Mouse (Mus musculus): ENCODE results near the gene Ethe1. TPM values are rescaled to one million over a fixed set of nuclear protein-coding genes. Genes with fewer than 3 reads are reported as not detected.
"Not testable (repeated sequence)": the region's sequence is repeated elsewhere in the genome, so short reads cannot be mapped to it uniquely, and the experiment has no call there.

The Ethe1 gene
- polyA plus RNA-seq, 1 experiment from 2014 or later, result 25.6 TPM

DNA sequence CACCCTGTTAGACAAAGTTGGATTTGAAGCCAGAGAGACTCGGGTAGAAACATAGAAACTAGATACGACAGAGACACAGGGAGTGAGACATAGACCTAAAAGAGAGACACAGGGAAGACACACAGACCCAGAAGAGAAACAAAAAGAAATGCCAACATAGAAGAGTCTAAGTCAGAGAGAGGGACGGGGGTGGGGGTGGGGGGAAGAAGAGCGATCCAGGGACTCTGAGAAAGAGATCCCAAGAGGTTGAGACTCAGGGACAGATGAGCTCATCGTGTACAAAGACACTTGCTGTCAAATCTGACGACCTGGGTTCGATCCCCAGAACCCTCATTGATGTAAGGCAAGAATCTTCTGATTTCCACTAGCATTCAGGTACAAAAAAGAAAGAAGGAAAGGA lies 24.4 kb downstream of the Ethe1 start:
- no peak for ATAC-seq (ENCODE audit: low read depth)
- no peak overlapping the region; the same call in 1 of the 2 replicates for H3K9ac ChIP-seq (ENCODE audit: low read depth, low read length)
- peaks cover 43% of the 10 kb centered on the region for H3K27me3 ChIP-seq (replicated peaks; ENCODE audit: control insufficient read depth, insufficient read depth, low read length)

DNA sequence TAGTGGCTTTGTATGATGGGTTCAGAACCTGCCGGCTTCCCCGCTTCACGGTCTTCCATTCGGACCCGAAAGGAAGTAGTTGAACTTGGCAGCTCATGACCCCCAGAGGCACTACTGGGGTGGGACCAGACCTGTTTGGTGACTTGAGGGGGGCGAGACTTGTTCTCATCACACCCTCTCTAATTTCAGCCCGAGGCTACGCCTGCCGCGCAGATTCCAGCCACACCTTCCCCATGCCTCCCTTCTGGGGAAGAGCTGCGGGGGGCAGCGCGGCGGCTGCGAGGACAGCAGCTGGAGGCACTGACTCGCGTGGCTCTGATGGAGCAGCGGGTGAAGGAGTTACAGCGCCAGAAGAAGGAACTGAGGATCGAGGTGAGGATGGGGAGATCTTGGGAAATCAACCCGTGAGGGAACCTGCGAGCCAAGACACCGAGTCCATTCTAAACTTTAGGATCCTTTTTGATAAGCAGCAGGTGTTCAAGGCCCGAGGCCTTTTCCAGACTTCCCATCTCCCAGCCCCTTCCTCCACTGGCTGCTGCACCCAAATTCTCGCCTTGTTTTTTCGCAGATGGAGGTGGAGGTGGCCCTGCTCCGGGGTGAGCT lies 25.1 kb downstream of the Ethe1 start:
- Histone ChIP-seq H3K27me3 (replicated peaks; ENCODE audit: control insufficient read depth, insufficient read depth, low read length) (peaks cover 43% of the 10 kb centered on the region), H3K36me3 (ENCODE audit: control insufficient read depth, insufficient read depth, low read length) (no peaks in the 10 kb centered on the region), H3K27ac (replicated peaks; ENCODE audit: low read depth, low read length) (no peak overlapping the region), H3K9ac (ENCODE audit: low read depth, low read length) (no peak overlapping the region), H3K4me3 (ENCODE audit: low read depth, low read length) (peak overlapping the region; percentile 47), H3K4me1 (ENCODE audit: control insufficient read depth, insufficient read depth, low read length) (peaks cover 13% of the 10 kb centered on the region), H3K9me3 (ENCODE audit: control insufficient read depth, low read length) (no peaks in the 10 kb centered on the region), H3K4me2 (ENCODE audit: low read depth, low read length) (peak overlapping the region; percentile 55)
- DNase-seq (ENCODE audit: low spot score), result peak; percentile 61
- WGBS, result 3% methylated on average over 24 of the region's 27 CpGs
- no peak for ATAC-seq (ENCODE audit: low read depth)

More for the DNA sequence above, 24.4 kb downstream of the Ethe1 start:
- Histone ChIP-seq H3K4me3 (ENCODE audit: low read depth, low read length) (peak overlapping the region; percentile 47), H3K4me1 (ENCODE audit: control insufficient read depth, insufficient read depth, low read length) (peaks cover 13% of the 10 kb centered on the region), H3K9me3 (ENCODE audit: control insufficient read depth, low read length) (no peaks in the 10 kb centered on the region), H3K27ac (replicated peaks; ENCODE audit: low read depth, low read length) (no peak overlapping the region), H3K4me2 (ENCODE audit: low read depth, low read length) (peak overlapping the region; percentile 55), H3K36me3 (ENCODE audit: control insufficient read depth, insufficient read depth, low read length) (no peaks in the 10 kb centered on the region)
- DNase-seq (ENCODE audit: low spot score), result no peak
- 15% methylated on average over 7 of the region's 7 CpGs for WGBS

DNA sequence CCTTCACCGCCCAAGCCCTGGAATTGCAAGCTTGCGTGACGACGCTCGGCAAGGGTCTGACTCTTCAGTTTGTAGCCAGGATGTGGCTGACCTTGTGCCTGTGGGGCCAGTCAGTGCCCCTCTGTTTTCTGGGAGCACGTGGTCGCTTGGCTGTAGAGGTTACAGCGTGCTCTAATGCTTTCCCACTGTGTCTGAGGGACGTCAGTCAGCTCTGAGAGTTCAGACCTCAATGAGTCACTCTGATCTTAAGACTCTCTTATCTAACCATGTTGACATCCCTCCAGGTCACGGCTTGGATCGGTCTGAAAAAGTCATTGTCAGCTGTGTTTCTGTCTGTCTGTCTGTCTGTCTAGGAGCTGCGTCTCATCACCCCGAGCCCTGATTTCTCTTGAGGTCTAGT lies 27.5 kb downstream of the Ethe1 start:
- Histone ChIP-seq H3K4me2 (ENCODE audit: low read depth, low read length) (no peak overlapping the region), H3K27me3 (replicated peaks; ENCODE audit: control insufficient read depth, insufficient read depth, low read length) (peaks cover 37% of the 10 kb centered on the region), H3K9me3 (ENCODE audit: control insufficient read depth, low read length) (no peaks in the 10 kb centered on the region), H3K9ac (ENCODE audit: low read depth, low read length) (no peak overlapping the region), H3K27ac (replicated peaks; ENCODE audit: low read depth, low read length) (no peak overlapping the region), H3K36me3 (ENCODE audit: control insufficient read depth, insufficient read depth, low read length) (no peaks in the 10 kb centered on the region), H3K4me3 (ENCODE audit: low read depth, low read length) (no peak overlapping the region), H3K4me1 (ENCODE audit: control insufficient read depth, insufficient read depth, low read length) (peaks cover 13% of the 10 kb centered on the region)
- ATAC-seq (ENCODE audit: low read depth) (no peak), DNase-seq (ENCODE audit: low spot score) (no peak)
- 70% methylated on average over 13 of the region's 13 CpGs for WGBS

DNA sequence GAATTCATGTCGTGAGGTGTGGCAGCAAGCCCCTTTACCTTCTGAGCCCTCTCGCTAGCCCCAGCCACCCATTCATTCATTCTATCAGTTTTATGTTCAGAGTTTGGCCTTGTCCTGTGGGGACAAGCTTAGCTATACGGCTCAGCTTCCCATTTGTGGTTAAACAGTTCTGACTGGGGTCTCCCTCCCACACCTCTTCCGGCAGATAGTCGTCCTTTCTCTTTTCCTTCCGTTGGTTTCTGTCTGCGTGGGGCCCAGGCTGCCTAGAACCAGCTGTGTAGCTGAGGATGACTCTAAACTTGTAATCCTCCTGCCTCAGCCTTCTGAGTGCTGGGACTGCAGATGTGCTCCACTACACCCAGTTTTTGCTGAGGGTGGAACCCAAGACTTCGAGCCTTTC lies 30.4 kb downstream of the Ethe1 start:
- no peak for DNase-seq (ENCODE audit: low spot score)
- Histone ChIP-seq H3K4me1 (ENCODE audit: control insufficient read depth, insufficient read depth, low read length) (no peaks in the 10 kb centered on the region), H3K4me2 (ENCODE audit: low read depth, low read length) (no peak overlapping the region), H3K36me3 (ENCODE audit: control insufficient read depth, insufficient read depth, low read length) (no peaks in the 10 kb centered on the region), H3K9me3 (ENCODE audit: control insufficient read depth, low read length) (peaks cover 5% of the 10 kb centered on the region; the same call in 1 of the 2 replicates), H3K9ac (ENCODE audit: low read depth, low read length) (no peak overlapping the region), H3K27me3 (replicated peaks; ENCODE audit: control insufficient read depth, insufficient read depth, low read length) (peaks cover 9% of the 10 kb centered on the region), H3K27ac (replicated peaks; ENCODE audit: low read depth, low read length) (no peak overlapping the region), H3K4me3 (ENCODE audit: low read depth, low read length) (no peak overlapping the region)
- ATAC-seq (ENCODE audit: low read depth), result no peak
- 75% methylated on average over 8 of the region's 8 CpGs for WGBS

DNA sequence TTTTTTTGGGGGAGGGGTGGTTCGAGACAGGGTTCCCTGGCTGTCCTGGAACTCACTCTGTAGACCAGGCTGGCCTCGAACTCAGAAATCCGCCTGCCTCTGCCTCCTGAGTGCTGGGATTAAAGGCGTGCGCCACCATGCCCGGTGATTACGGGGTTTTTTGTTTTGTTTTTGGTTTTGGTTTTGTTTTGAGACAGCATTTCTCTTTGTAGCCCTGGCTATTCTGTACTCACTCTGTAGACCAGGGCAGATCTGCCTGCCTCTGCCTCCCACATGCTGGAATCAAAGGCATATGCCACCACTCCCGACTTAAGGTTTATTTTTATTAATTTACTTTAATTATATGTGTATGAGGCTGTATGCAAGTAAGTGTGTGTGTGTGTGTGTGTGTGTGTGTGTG lies 31.0 kb downstream of the Ethe1 start:
- H3K4me1 ChIP-seq (ENCODE audit: control insufficient read depth, insufficient read depth, low read length); H3K9me3 ChIP-seq (ENCODE audit: control insufficient read depth, low read length); H3K9ac ChIP-seq (ENCODE audit: low read depth, low read length); H3K27me3 ChIP-seq (replicated peaks; ENCODE audit: control insufficient read depth, insufficient read depth, low read length); ATAC-seq (ENCODE audit: low read depth); H3K4me2 ChIP-seq (ENCODE audit: low read depth, low read length); H3K4me3 ChIP-seq (ENCODE audit: low read depth, low read length); DNase-seq (ENCODE audit: low spot score); H3K36me3 ChIP-seq (ENCODE audit: control insufficient read depth, insufficient read depth, low read length); H3K27ac ChIP-seq (replicated peaks; ENCODE audit: low read depth, low read length): not testable (repeated sequence)
- WGBS, result 93% methylated on average over 8 of the region's 8 CpGs

DNA sequence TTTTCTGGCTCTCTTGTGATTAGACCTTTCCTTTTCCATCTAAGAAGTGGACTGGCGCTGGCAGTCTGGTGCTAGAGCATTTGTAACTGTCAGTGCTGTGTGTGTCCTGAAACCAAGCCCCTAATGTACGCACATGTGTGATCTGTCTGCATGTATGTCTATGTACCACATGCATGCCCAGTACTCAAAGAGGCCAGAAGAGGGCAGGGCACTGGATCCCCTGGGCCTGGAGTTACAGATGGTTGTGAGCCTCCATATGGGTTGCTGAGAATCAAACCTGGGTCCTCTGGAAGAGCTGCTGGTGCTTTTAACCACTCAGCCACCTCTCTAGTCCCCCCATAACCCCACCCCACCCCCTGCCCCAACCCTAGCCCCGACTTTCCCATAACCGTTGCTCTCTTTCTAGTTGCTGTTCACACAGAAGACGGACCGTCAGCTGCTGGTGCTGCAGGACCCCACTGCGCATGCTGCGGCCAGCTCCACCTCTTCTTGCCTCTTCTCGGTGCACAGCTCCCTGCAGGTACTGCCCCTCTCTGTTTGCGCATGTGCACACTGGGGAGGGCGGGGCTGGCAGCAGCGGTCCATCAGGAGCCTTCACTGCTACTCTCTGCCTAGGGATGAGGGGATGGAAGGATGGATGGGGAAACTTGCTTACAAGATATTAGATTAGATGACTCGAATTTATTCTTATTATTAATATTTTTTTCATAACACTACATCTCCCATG lies 32.5 kb downstream of the Ethe1 start:
- no peak for DNase-seq (ENCODE audit: low spot score)
- H3K36me3 ChIP-seq (ENCODE audit: control insufficient read depth, insufficient read depth, low read length), result no peaks in the 10 kb centered on the region
- no peak overlapping the region for H3K27ac ChIP-seq (replicated peaks; ENCODE audit: low read depth, low read length)
- H3K27me3 ChIP-seq (replicated peaks; ENCODE audit: control insufficient read depth, insufficient read depth, low read length), result no peaks in the 10 kb centered on the region
- no peaks in the 10 kb centered on the region for H3K4me1 ChIP-seq (ENCODE audit: control insufficient read depth, insufficient read depth, low read length)
- no peak overlapping the region for H3K4me3 ChIP-seq (ENCODE audit: low read depth, low read length)
- H3K9ac ChIP-seq (ENCODE audit: low read depth, low read length), result no peak overlapping the region
- ATAC-seq (ENCODE audit: low read depth), result no peak
- no peak overlapping the region for H3K4me2 ChIP-seq (ENCODE audit: low read depth, low read length)
- 62% methylated on average over 13 of the region's 13 CpGs for WGBS
- peaks cover 5% of the 10 kb centered on the region; the same call in 1 of the 2 replicates for H3K9me3 ChIP-seq (ENCODE audit: control insufficient read depth, low read length)

DNA sequence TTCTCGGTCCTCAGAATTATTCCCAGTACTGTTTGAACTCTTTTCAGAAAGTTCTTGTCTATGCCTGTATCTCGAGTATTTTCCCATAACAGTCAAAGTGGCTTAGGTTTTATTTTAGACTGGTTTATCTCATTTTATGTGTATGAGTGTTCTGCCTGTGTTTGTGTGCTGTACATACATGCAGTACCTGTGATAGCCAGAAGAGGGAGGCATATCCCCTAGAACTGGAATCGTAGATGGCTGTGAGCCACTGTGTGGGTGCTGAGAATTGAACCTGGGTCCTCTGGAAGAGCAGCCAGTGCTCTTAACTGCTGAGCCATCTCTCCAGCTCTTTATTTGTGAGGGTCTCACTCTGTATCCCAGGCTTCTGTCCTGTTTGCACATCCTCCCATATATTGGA lies 33.9 kb downstream of the Ethe1 start:
- Histone ChIP-seq H3K4me2 (ENCODE audit: low read depth, low read length) (no peak overlapping the region), H3K27ac (replicated peaks; ENCODE audit: low read depth, low read length) (no peak overlapping the region), H3K9me3 (ENCODE audit: control insufficient read depth, low read length) (peaks cover 5% of the 10 kb centered on the region; the same call in 1 of the 2 replicates), H3K4me1 (ENCODE audit: control insufficient read depth, insufficient read depth, low read length) (no peaks in the 10 kb centered on the region), H3K36me3 (ENCODE audit: control insufficient read depth, insufficient read depth, low read length) (no peaks in the 10 kb centered on the region), H3K9ac (ENCODE audit: low read depth, low read length) (no peak overlapping the region), H3K27me3 (replicated peaks; ENCODE audit: control insufficient read depth, insufficient read depth, low read length) (no peaks in the 10 kb centered on the region), H3K4me3 (ENCODE audit: low read depth, low read length) (no peak overlapping the region)
- ATAC-seq (ENCODE audit: low read depth), result no peak
- DNase-seq (ENCODE audit: low spot score), result no peak
- 80% methylated on average over 3 of the region's 3 CpGs for WGBS

DNA sequence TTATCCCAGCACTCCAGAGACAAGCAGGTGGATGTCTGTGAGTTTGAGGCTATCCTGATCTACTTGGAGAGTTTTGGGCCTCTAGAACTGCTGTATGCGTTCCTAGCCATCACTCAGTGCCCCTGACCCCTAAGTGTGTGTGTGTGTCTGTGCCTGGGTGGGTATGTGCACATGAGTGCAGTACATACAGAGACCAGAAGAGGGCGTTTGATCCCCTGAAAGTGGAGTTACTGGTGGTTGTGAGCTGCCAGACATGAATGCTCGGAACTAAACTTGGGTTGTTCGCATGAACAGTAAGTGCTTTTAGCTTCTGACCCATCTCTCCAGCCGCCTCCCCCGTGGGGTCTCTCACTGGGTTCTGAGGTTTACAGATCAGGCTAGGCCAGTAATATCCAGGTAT lies 35.6 kb downstream of the Ethe1 start:
- Histone ChIP-seq H3K4me3 (ENCODE audit: low read depth, low read length) (no peak overlapping the region), H3K4me1 (ENCODE audit: control insufficient read depth, insufficient read depth, low read length) (no peaks in the 10 kb centered on the region), H3K27ac (replicated peaks; ENCODE audit: low read depth, low read length) (no peak overlapping the region), H3K9ac (ENCODE audit: low read depth, low read length) (no peak overlapping the region), H3K4me2 (ENCODE audit: low read depth, low read length) (no peak overlapping the region), H3K9me3 (ENCODE audit: control insufficient read depth, low read length) (peaks cover 5% of the 10 kb centered on the region; the same call in 1 of the 2 replicates), H3K27me3 (replicated peaks; ENCODE audit: control insufficient read depth, insufficient read depth, low read length) (no peaks in the 10 kb centered on the region), H3K36me3 (ENCODE audit: control insufficient read depth, insufficient read depth, low read length) (no peaks in the 10 kb centered on the region)
- ATAC-seq (ENCODE audit: low read depth) (no peak), DNase-seq (ENCODE audit: low spot score) (no peak)
- WGBS, result 83% methylated on average over 6 of the region's 6 CpGs

Data from embryonic facial prominence, embryonic 14.5 days (tissue).